Mouse (Mus musculus) stomach, embryonic 15.5 days (tissue): ENCODE data around the gene Gm21719. TPM values are rescaled to one million over a fixed set of nuclear protein-coding genes. Genes with fewer than 3 reads are reported as not detected.
"Not testable (repeated sequence)": the region's sequence is repeated elsewhere in the genome, so short reads cannot be mapped to it uniquely, and the experiment has no call there.

ENCODE experiments used
- ATAC-seq: fragments of 200-750 bp; cut with Nextera tagmentation; 2 replicates; pipeline ENCODE4 v1.8.0; 2017; ENCODE audit warnings: low read depth, moderate number of reproducible peaks, moderate TSS enrichment; ENCODE audit not compliant: insufficient read depth, low FRiP score
- H3K27ac ChIP-seq: fragments of 300-500 bp; sonication (generic); 2 replicates; pipeline ENCODE4 v1.5.1; 2015; ENCODE audit warnings: mild to moderate bottlenecking, inconsistent platforms
- H3K27me3 ChIP-seq: fragments of 300-500 bp; sonication (generic); replicated peaks from 2 replicates; pipeline ENCODE4 v1.6.1; 2015; ENCODE audit warnings: inconsistent platforms
- H3K36me3 ChIP-seq: fragments of 300-500 bp; sonication (generic); 2 replicates; pipeline ENCODE4 v1.6.1; 2015; ENCODE audit warnings: inconsistent platforms
- H3K4me1 ChIP-seq: fragments of 300-500 bp; sonication (generic); 2 replicates; pipeline ENCODE4 v1.6.1; 2015; ENCODE audit warnings: inconsistent platforms
- H3K4me2 ChIP-seq: fragments of 300-500 bp; sonication (generic); 2 replicates; pipeline ENCODE4 v1.6.1; 2015; ENCODE audit warnings: mild to moderate bottlenecking, inconsistent platforms
- H3K4me3 ChIP-seq: fragments of 300-500 bp; sonication (generic); replicated peaks from 2 replicates; pipeline ENCODE4 v1.5.1; 2015; ENCODE audit warnings: inconsistent platforms
- H3K9ac ChIP-seq: fragments of 300-500 bp; sonication (generic); 2 replicates; pipeline ENCODE4 v1.6.1; 2015; ENCODE audit warnings: inconsistent platforms
- H3K9me3 ChIP-seq: fragments of 300-500 bp; sonication (generic); 2 replicates; pipeline ENCODE4 v1.6.1; 2016; ENCODE audit warnings: inconsistent platforms
- WGBS: fragments of 180-500 bp; shearing (Covaris S2); methylation state at CpG from one replicate; pipeline ENCODE4 v1.1.7; 2015; 5-methylcytosine and 5-hydroxymethylcytosine counted together
- polyA plus RNA-seq: library from polyadenylated mRNA; unstranded; fragments of >200 nt; fragmentation: Nextera tagmentation; extraction: Ambion mirVana; gene quantifications from 2 replicates; pipeline ENCODE4 v1.2.1, GENCODE M21; 2015

Gene Gm21719
- polyA plus RNA-seq, result not detected in 2 replicates

- ATAC-seq, result not testable (repeated sequence)
These were observed at the start of gene Gm21719 for GRCm38 (mm10) chrY:6682772-6683171. Gene Gm21719, minus strand, starts transcription at chrY:6682872.

More at GRCm38 (mm10) chrY:6682772-6683171, at the start of gene Gm21719:
- H3K4me2 ChIP-seq, H3K9me3 ChIP-seq, H3K4me1 ChIP-seq, H3K36me3 ChIP-seq, H3K27ac ChIP-seq, H3K4me3 ChIP-seq, H3K27me3 ChIP-seq, H3K9ac ChIP-seq: not testable (repeated sequence)
- 30% methylated on average over 1 of the region's 1 CpGs for WGBS

Other genes starting within 250 kb of the Gm21719 start
- gene Gm28919, start 99.3 kb downstream of the Gm21719 start, polyA plus RNA-seq, result not detected in 2 replicates
- not detected in 2 replicates for gene Gm20830, start 235.4 kb upstream of the Gm21719 start, polyA plus RNA-seq